Mouse (Mus musculus): Measurements from ENCODE around the gene Cacna2d2.

DNA sequence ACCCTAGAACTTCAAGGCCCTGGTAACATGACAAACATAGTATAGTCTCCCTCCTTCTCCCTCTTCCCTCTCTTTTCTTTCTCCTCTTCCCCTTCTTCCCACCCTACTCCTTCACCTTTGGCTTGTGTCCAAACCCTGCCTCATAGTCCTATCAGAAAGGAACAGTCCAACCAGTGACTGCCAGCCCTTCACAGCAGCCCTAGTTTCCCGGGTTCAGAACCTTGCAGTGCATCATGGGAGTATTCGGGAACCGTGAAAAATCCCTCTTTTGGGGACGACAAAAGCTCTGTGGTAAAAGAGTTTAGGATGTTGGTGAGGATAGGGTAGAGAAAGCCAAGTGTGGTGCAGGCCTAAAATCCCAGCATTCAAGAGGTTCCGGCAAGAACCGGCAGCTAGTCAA, 120.9 kb downstream of the Cacna2d2 start:
- TF ChIP-seq CTCF (IDR thresholded peaks at IDR 0.05; ENCODE audit: extremely low read depth, insufficient read length, insufficient replicate concordance, low read depth, low read length) (no peak), POLR2A (IDR thresholded peaks at IDR 0.05; ENCODE audit: low read depth, low read length) (no peak)

All from small intestine, adult 2 months (tissue).